Mouse (Mus musculus) G1E (cell line): ENCODE data around the gene Phf6. TPM values are rescaled to one million over a fixed set of nuclear protein-coding genes. Genes with fewer than 3 reads are reported as not detected.
"Not testable (repeated sequence)": the region's sequence is repeated elsewhere in the genome, so short reads cannot be mapped to it uniquely, and the experiment has no call there.

Source experiments
- ATAC-seq: 2 replicates; pipeline ENCODE4 v1.8.0; 2016; ENCODE audit warnings: mild to moderate bottlenecking; ENCODE audit not compliant: insufficient number of reproducible peaks, poor library complexity, low FRiP score, severe bottlenecking; ENCODE audit errors: extremely low read depth
- DNase-seq: peaks from one replicate; pipeline ENCODE4 v3.0.0; 2012; ENCODE audit warnings: low spot score
- H3K27me3 ChIP-seq: 2 replicates; pipeline ENCODE4 v1.6.1; 2012; ENCODE audit warnings: mild to moderate bottlenecking, low read length, inconsistent platforms; ENCODE audit not compliant: insufficient read depth
- H3K36me3 ChIP-seq: replicated peaks from 2 replicates; pipeline ENCODE3; 2012; ENCODE audit warnings: mild to moderate bottlenecking, inconsistent platforms
- H3K4me1 ChIP-seq: 2 replicates; pipeline ENCODE4 v1.6.1; 2012; ENCODE audit warnings: low read depth, low read length, inconsistent platforms, mixed read lengths; ENCODE audit not compliant: insufficient read depth
- H3K4me3 ChIP-seq: 2 replicates; pipeline ENCODE4 v1.5.1; 2012; ENCODE audit warnings: low read depth, mild to moderate bottlenecking, inconsistent platforms, low read length, moderate library complexity, mixed read lengths
- H3K9me3 ChIP-seq: replicated peaks from 2 replicates; pipeline ENCODE4 v1.6.1; 2012; ENCODE audit warnings: inconsistent platforms
- CTCF ChIP-seq: IDR thresholded peaks from 2 replicates; pipeline ENCODE4 v1.5.1; 2012; ENCODE audit warnings: low read depth, low read length, inconsistent platforms, mixed read lengths
- GATA1 ChIP-seq: IDR thresholded peaks from 2 replicates; pipeline ENCODE4 v1.6.1; 2012; ENCODE audit warnings: borderline replicate concordance, low read length, inconsistent platforms, mixed read lengths
- GATA2 ChIP-seq: IDR thresholded peaks from 2 replicates; pipeline ENCODE4 v1.6.1; 2012; ENCODE audit warnings: low read depth, low read length, inconsistent platforms, borderline replicate concordance
- POLR2AphosphoS5 ChIP-seq: IDR thresholded peaks from 2 replicates; pipeline ENCODE4 v1.6.1; 2012; ENCODE audit warnings: low read depth, low read length, inconsistent platforms; ENCODE audit not compliant: insufficient replicate concordance
- TAL1 ChIP-seq: conservative IDR thresholded peaks from 2 replicates; pipeline ENCODE4 v1.6.1; 2012; ENCODE audit warnings: low read depth, low read length, inconsistent platforms, mixed read lengths
- polyA plus RNA-seq: library from polyadenylated mRNA; stranded (reverse); fragments of >175 nt; gene quantifications from 2 replicates; pipeline ENCODE4 v1.2.3, GENCODE M21; 2012
- total RNA-seq, 2 experiments: library from RNA; stranded (forward) in 1 of 2; stranded (reverse) in 1 of 2; fragments of 200-1000 nt in 1 of 2; fragments of >200 nt in 1 of 2; fragmentation: Nextera tagmentation in 1 of 2; gene quantifications; 2 replicates each; pipeline ENCODE4 v1.2.3; 2014 to 2017

Phf6 gene
- total RNA-seq (2014; fragmentation: Nextera tagmentation) (53.1 and 64.0 TPM in 2 replicates), total RNA-seq (2017) (39.1 and 45.9 TPM in 2 replicates), polyA plus RNA-seq (5.2 and 6.6 TPM in 2 replicates)

DNA sequence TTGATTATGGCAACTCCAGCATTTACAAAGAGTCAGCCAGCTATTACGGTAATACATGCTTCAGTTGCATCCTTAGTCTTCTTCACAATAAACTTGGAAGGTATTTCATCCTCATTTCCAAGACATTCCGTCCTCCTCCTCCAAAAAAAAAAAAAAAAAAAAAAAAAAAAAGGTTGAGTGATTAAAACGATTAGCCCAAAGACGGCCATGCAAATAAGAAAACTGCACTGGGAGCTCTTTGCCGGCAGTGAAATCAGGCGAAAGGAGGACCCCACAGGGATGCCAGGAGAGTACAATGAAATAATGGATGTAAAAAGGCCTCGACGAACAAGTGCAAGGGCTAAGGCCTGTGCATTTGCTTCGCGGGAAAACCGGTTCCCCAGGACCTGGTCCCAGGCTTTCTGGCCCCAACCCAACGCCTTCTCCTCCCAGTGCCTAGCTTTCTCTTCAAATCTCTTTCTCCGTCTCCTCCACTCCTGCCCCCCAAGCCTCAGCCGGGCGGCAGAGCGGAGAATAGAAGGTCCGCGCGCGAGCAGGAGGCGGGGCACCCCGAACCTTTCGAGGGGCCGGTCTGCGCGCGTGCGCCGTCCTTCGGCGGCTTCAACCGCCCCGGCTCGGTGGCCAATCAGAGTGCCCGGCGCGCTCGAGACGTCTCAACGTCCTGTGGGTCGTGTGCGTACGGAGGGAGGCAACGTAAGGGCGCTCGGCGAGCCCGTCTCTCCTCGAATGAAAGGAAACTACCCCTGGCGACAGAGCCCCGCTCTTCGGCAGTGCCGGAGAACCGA, at the start of gene Phf6:
Gene Phf6 (plus strand): TSS at position 680 of the 785 bp plus-strand sequence.
- ATAC-seq (peak; percentile 97), DNase-seq (peak; percentile 73)
- Histone ChIP-seq H3K27me3 (no peaks in the 10 kb centered on the region), H3K9me3 (no peaks in the 10 kb centered on the region), H3K36me3 (no peaks in the 10 kb centered on the region), H3K4me3 (peak within 1 kb of the TSS; percentile 75), H3K4me1 (peaks cover 5% of the 10 kb centered on the region; the same call in 1 of the 2 replicates)
- TF ChIP-seq GATA2 = no peak
- TF ChIP-seq POLR2AphosphoS5 = no peak
- TF ChIP-seq GATA1 = no peak
- no peak for TF ChIP-seq TAL1
- TF ChIP-seq CTCF = no peak

GRCm38 (mm10) chrX:52864126-52864525, 47.9 kb upstream of the Phf6 start:
- Histone ChIP-seq H3K4me1 (peaks cover 3% of the 10 kb centered on the region; the same call in 1 of the 2 replicates), H3K4me3 (no peak overlapping the region), H3K27me3 (no peaks in the 10 kb centered on the region), H3K36me3 (no peaks in the 10 kb centered on the region), H3K9me3 (no peaks in the 10 kb centered on the region)
- TF ChIP-seq GATA2 (no peak), POLR2AphosphoS5 (no peak)
- no peak for ATAC-seq
- peak; percentile 1 for DNase-seq

- ATAC-seq, H3K4me3 ChIP-seq, H3K27me3 ChIP-seq, DNase-seq, H3K36me3 ChIP-seq, H3K9me3 ChIP-seq, H3K4me1 ChIP-seq: not testable (repeated sequence)
Observed at GRCm38 (mm10) chrX:52898486-52898885, 13.6 kb upstream of the Phf6 start.

- Histone ChIP-seq H3K4me3 (peak overlapping the region; percentile 75), H3K36me3 (no peaks in the 10 kb centered on the region), H3K27me3 (no peaks in the 10 kb centered on the region), H3K9me3 (no peaks in the 10 kb centered on the region), H3K4me1 (peaks cover 5% of the 10 kb centered on the region; the same call in 1 of the 2 replicates)
- TF ChIP-seq TAL1 = no peak
- TF ChIP-seq POLR2AphosphoS5 = no peak
- TF ChIP-seq CTCF = no peak
- TF ChIP-seq GATA1 = no peak
- TF ChIP-seq GATA2 = no peak
- ATAC-seq (no peak), DNase-seq (no peak)
Observed at GRCm38 (mm10) chrX:52912372-52912728, 284 bp downstream of the Phf6 start.

GRCm38 (mm10) chrX:52912826-52913701, 998 bp downstream of the Phf6 start:
- Histone ChIP-seq H3K9me3 (no peaks in the 10 kb centered on the region), H3K36me3 (no peaks in the 10 kb centered on the region), H3K4me1 (peaks cover 5% of the 10 kb centered on the region; the same call in 1 of the 2 replicates), H3K4me3 (peak overlapping the region; percentile 75), H3K27me3 (no peaks in the 10 kb centered on the region)
- no peak for DNase-seq
- ATAC-seq = no peak
- TF ChIP-seq GATA2 = no peak
- no peak for TF ChIP-seq GATA1
- no peak for TF ChIP-seq TAL1
- TF ChIP-seq CTCF = no peak
- no peak for TF ChIP-seq POLR2AphosphoS5

GRCm38 (mm10) chrX:52913856-52914255, 1.8 kb downstream of the Phf6 start:
- no peak for TF ChIP-seq CTCF
- no peak for TF ChIP-seq GATA2
- no peak for TF ChIP-seq POLR2AphosphoS5
- no peak for TF ChIP-seq TAL1
- no peak for TF ChIP-seq GATA1
- no peak for DNase-seq
- Histone ChIP-seq H3K4me1 (peaks cover 5% of the 10 kb centered on the region; the same call in 1 of the 2 replicates), H3K9me3 (no peaks in the 10 kb centered on the region), H3K27me3 (no peaks in the 10 kb centered on the region), H3K36me3 (peaks cover 3% of the 10 kb centered on the region), H3K4me3 (no peak overlapping the region; the same call in 1 of the 2 replicates)
- ATAC-seq = no peak

DNA sequence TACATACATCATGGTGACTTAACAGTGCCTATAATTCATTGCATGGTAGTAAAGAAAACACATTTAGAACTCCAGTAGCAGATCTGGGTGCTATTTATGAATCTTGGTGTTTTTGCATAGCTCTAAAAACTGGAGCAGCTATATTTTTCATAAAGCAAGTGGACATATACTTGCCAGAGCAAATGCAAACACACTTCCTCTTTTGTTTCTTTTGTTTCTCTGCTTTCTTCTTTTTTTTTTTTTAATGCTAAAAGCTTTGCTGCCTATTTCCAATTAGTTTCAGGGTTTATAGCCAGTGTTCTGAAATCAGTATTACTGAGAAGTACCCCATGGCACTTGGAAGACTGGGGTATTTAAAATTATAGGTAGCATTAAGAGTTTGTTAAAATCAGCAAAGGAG, 2.6 kb downstream of the Phf6 start:
- DNase-seq (no peak), ATAC-seq (no peak)
- no peaks in the 10 kb centered on the region for H3K9me3 ChIP-seq
- H3K4me1 ChIP-seq = peaks cover 5% of the 10 kb centered on the region; the same call in 1 of the 2 replicates
- H3K36me3 ChIP-seq = peaks cover 6% of the 10 kb centered on the region
- TF ChIP-seq GATA1 (no peak), TAL1 (no peak), GATA2 (no peak), CTCF (no peak)
- no peak overlapping the region for H3K4me3 ChIP-seq
- no peaks in the 10 kb centered on the region for H3K27me3 ChIP-seq
